Mouse (Mus musculus) midbrain, postnatal 0 days (tissue): ENCODE measurements at regions not wholly inside any gene's neighbourhood (a gene's known extent, or its start where the extent isn't known, plus 50 kb on each side); places are given as distances from the start of the nearest gene placed in this dataset.

Source experiments
- ATAC-seq: fragments of 200-750 bp; cut with Nextera tagmentation; 2 replicates; pipeline ENCODE4 v1.8.0; 2017; ENCODE audit warnings: moderate number of reproducible peaks, mild to moderate bottlenecking, moderate TSS enrichment, moderate library complexity; ENCODE audit not compliant: low FRiP score
- DNase-seq: peaks from one replicate; pipeline ENCODE4 v3.0.0-alpha.2; 2015; ENCODE audit warnings: low spot score
- H3K27ac ChIP-seq: fragments of 300-500 bp; sonication (generic); 2 replicates; pipeline ENCODE4 v1.5.1; 2014; ENCODE audit warnings: low read depth, mild to moderate bottlenecking, low read length, mixed read lengths
- H3K27me3 ChIP-seq: fragments of 300-500 bp; sonication (generic); 2 replicates; pipeline ENCODE4 v1.6.1; 2014; ENCODE audit warnings: low read length, control low read depth, mixed read lengths; ENCODE audit not compliant: insufficient read depth
- H3K36me3 ChIP-seq: fragments of 300-500 bp; sonication (generic); 2 replicates; pipeline ENCODE4 v1.6.1; 2014; ENCODE audit warnings: low read length, control low read depth, mixed read lengths; ENCODE audit not compliant: insufficient read depth
- H3K4me1 ChIP-seq: fragments of 300-500 bp; sonication (generic); 2 replicates; pipeline ENCODE4 v1.6.1; 2014; ENCODE audit warnings: mild to moderate bottlenecking, control low read depth, antibody characterized with exemption, low read length, mixed read lengths; ENCODE audit not compliant: insufficient read depth
- H3K4me2 ChIP-seq: fragments of 300-500 bp; sonication (generic); 2 replicates; pipeline ENCODE4 v1.6.1; 2014; ENCODE audit warnings: low read depth, mild to moderate bottlenecking, low read length, mixed read lengths; ENCODE audit not compliant: poor library complexity, severe bottlenecking
- H3K4me3 ChIP-seq: fragments of 300-500 bp; sonication (generic); 2 replicates; pipeline ENCODE4 v1.5.1; 2014; ENCODE audit warnings: low read depth, mild to moderate bottlenecking, low read length, moderate library complexity
- H3K9ac ChIP-seq: fragments of 300-500 bp; sonication (generic); replicated peaks from 2 replicates; pipeline ENCODE4 v1.6.1; 2014; ENCODE audit warnings: mild to moderate bottlenecking, low read length, moderate library complexity, mixed read lengths; ENCODE audit not compliant: poor library complexity, severe bottlenecking
- H3K9me3 ChIP-seq: fragments of 300-500 bp; sonication (generic); 2 replicates; pipeline ENCODE4 v1.6.1; 2016; ENCODE audit warnings: low read length, control low read depth
- CTCF ChIP-seq: IDR thresholded peaks from 2 replicates; pipeline ENCODE4 v1.5.1; 2016; ENCODE audit warnings: antibody characterized with exemption, mild to moderate bottlenecking
- WGBS: fragments of 180-500 bp; shearing (Covaris S2); extraction: QIAGEN DNeasy Blood & Tissue Kit; methylation state at CpG from one replicate; pipeline ENCODE4 v1.1.7; 2014; 5-methylcytosine and 5-hydroxymethylcytosine counted together

DNA sequence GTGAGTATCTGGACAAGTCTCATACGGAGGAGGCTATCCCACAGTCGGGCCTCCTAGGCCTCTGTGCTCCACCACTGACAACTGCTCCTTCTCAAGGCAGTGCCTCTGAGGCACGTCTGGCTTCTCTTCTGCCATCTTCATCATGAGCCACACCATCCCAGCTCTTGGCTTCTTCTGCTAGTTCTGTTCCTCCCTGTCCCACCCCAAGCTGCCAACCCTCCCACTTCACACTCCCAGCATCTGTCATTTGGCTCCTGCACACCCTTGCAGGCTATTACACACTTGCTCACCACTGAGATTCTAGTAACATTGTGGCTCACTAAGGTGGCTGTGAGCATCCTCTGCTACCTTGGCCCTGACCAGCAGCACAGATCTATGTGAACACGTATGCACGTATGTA lies 221.1 kb upstream of the Slc16a7 start:
- 92% methylated on average over 5 of the region's 5 CpGs for WGBS

DNA sequence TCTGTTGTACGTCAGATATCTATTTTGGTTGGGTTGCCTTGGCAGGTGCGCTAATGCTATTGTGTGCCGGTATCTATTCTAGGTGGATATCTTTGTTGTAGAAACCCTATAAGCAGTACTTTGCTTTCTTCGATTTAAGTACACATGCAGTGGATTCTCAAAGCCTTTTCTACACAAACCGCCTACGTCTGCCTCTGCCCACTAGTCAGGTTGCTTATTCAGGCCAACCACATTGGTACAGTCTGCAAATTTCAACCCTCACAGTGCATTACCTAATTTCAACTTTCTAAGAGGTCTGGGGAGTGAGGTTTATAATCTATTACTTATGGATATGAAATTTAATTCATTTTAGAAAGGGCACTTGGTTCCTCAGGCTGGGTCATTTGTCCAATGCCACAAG lies 223.5 kb upstream of the Slc16a7 start:
- no peak overlapping the region for H3K4me2 ChIP-seq
- WGBS = 98% methylated on average over 6 of the region's 6 CpGs
- H3K27me3 ChIP-seq = no peaks in the 10 kb centered on the region
- no peaks in the 10 kb centered on the region for H3K4me1 ChIP-seq
- H3K4me3 ChIP-seq = no peak overlapping the region
- no peaks in the 10 kb centered on the region for H3K9me3 ChIP-seq
- no peaks in the 10 kb centered on the region for H3K36me3 ChIP-seq
- no peak for ATAC-seq
- TF ChIP-seq CTCF = no peak
- H3K9ac ChIP-seq = no peak overlapping the region
- no peak for DNase-seq
- H3K27ac ChIP-seq = no peak overlapping the region

More for the DNA sequence above, 221.1 kb upstream of the Slc16a7 start:
- H3K4me2 ChIP-seq = no peak overlapping the region
- DNase-seq (no peak), ATAC-seq (no peak)
- no peak overlapping the region for H3K9ac ChIP-seq
- no peak overlapping the region for H3K4me3 ChIP-seq
- TF ChIP-seq CTCF = no peak
- no peaks in the 10 kb centered on the region for H3K27me3 ChIP-seq
- H3K9me3 ChIP-seq = no peaks in the 10 kb centered on the region
- H3K36me3 ChIP-seq = no peaks in the 10 kb centered on the region
- H3K27ac ChIP-seq = no peak overlapping the region
- no peaks in the 10 kb centered on the region for H3K4me1 ChIP-seq

DNA sequence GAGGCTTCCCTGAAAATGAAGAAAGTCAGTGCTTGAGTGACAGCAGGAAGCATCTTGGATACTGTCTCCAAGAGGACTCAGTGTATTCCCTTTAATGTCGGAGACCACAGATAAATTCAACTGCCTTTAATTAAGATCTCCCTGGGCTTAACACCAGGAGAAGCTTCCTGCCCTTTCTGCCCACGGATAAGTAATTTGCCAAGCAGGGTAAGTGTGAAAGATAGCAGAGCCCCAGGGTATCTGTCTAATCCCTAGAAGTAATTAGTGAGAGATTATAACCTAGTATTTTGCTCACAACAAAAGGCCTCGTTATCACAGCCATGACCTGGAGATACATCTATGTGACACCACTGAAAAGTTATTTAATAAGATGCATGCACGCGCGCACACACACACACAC lies 232.1 kb upstream of the Slc16a7 start:
- H3K36me3 ChIP-seq = no peaks in the 10 kb centered on the region
- 35% methylated on average over 6 of the region's 6 CpGs for WGBS
- H3K9me3 ChIP-seq = no peaks in the 10 kb centered on the region
- DNase-seq (peak; percentile 29), ATAC-seq (no peak)
- no peaks in the 10 kb centered on the region for H3K4me1 ChIP-seq
- no peaks in the 10 kb centered on the region for H3K27me3 ChIP-seq
- TF ChIP-seq CTCF = no peak
- H3K27ac ChIP-seq = no peak overlapping the region
- no peak overlapping the region for H3K9ac ChIP-seq
- no peak overlapping the region for H3K4me2 ChIP-seq
- H3K4me3 ChIP-seq = no peak overlapping the region

DNA sequence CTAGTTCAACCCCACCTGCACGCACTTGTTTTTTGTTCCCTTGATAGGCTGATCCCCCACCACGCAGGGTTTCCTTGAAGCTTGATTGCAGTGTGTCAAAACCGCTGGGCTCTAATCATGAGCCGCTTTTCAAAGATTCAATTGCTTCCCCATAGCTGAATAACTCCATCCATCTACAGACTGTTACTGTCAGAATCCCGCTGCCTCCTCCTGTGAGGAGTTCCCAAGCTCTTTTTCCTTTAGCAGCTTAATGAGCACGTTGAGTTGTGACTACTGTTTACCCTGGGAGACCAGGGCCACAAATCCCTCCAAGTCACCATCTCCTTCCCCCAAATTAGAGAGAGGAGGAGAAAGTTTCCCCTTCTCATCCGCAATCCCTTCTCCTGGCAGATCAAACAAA lies 234.6 kb upstream of the Slc16a7 start:
- WGBS = 12% methylated on average over 7 of the region's 7 CpGs
- H3K4me1 ChIP-seq = no peaks in the 10 kb centered on the region
- DNase-seq (peak; percentile 47), ATAC-seq (no peak)
- H3K4me3 ChIP-seq = no peak overlapping the region
- H3K9ac ChIP-seq = no peak overlapping the region
- H3K27ac ChIP-seq = no peak overlapping the region
- no peaks in the 10 kb centered on the region for H3K27me3 ChIP-seq
- no peaks in the 10 kb centered on the region for H3K36me3 ChIP-seq
- no peak overlapping the region for H3K4me2 ChIP-seq
- no peaks in the 10 kb centered on the region for H3K9me3 ChIP-seq
- TF ChIP-seq CTCF = no peak

DNA sequence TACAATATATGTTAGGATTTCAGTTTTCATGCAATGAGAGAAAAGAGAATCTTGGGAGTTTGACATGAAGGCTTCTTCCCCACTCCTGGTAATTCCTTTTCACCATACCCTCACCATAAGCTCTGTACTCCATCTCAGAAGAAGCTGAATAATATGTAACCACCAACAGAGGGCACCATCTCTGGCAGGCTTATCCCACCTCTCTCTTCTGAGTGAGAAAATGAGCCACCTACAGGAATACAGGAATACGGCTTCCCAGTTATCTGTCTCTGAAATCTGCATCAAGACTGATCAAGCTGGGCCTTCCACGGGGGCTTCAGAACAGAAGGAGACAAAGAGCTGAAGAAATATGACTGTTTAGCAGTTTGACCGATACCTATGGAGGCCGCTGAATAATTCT lies 278.6 kb upstream of the Slc16a7 start:
- 92% methylated on average over 4 of the region's 4 CpGs for WGBS
- no peaks in the 10 kb centered on the region for H3K4me1 ChIP-seq
- DNase-seq = no peak
- no peaks in the 10 kb centered on the region for H3K9me3 ChIP-seq
- TF ChIP-seq CTCF = peak; percentile 47
- no peak overlapping the region for H3K9ac ChIP-seq
- H3K4me3 ChIP-seq = no peak overlapping the region
- no peak for ATAC-seq
- H3K36me3 ChIP-seq = no peaks in the 10 kb centered on the region
- no peak overlapping the region for H3K4me2 ChIP-seq
- no peaks in the 10 kb centered on the region for H3K27me3 ChIP-seq
- no peak overlapping the region for H3K27ac ChIP-seq

DNA sequence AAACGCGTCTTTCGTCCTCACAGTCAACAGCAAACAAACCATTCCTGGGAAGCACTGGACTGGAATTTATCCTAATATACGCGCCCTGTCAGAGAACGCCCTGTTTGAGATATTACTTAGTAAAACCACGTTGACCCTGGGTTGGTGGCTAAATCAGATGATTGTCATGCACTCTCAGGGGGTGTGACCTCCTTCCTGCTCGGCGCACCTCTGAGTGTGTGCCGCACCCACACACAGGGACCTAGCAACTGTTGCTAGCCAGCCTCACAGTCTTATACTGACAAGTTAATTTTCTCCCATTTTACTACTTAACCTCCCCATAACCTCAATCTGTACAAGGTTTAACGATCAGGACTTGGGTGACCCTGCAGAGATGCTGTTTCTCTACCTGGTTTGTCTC lies 284.4 kb upstream of the Slc16a7 start:
- WGBS = 67% methylated on average over 11 of the region's 11 CpGs
- no peak overlapping the region for H3K4me3 ChIP-seq
- no peak for ATAC-seq
- no peaks in the 10 kb centered on the region for H3K4me1 ChIP-seq
- H3K4me2 ChIP-seq = no peak overlapping the region
- H3K9ac ChIP-seq = no peak overlapping the region
- no peak for TF ChIP-seq CTCF
- no peak overlapping the region for H3K27ac ChIP-seq
- no peaks in the 10 kb centered on the region for H3K9me3 ChIP-seq
- DNase-seq = no peak
- H3K36me3 ChIP-seq = no peaks in the 10 kb centered on the region
- H3K27me3 ChIP-seq = no peaks in the 10 kb centered on the region

DNA sequence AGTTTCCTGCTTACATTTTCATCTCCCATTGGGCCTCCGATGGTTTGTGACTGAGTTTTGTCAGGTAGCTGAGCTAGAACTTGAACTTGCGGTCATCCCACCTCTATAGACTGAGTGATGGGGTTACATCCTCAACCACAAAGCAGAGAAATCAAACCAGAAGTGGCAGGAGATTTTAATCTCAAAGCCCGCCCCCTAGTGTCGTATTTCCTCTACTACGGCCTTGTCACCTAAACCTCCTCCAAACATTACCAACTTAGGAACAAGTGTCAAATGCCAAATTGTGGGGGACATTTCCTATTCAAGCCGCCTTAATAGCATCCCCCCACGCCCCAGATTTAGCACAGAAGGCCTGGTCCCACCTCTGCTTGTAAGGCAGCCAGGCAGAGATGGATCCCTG lies 286.3 kb upstream of the Lrig3 start:
- no peak overlapping the region for H3K27ac ChIP-seq
- H3K4me3 ChIP-seq = no peak overlapping the region
- no peaks in the 10 kb centered on the region for H3K9me3 ChIP-seq
- ATAC-seq (no peak), DNase-seq (no peak)
- no peaks in the 10 kb centered on the region for H3K36me3 ChIP-seq
- H3K4me1 ChIP-seq = no peaks in the 10 kb centered on the region
- TF ChIP-seq CTCF = peak; percentile 29; the same call in 1 of the 2 replicates
- no peak overlapping the region for H3K9ac ChIP-seq
- H3K4me2 ChIP-seq = no peak overlapping the region
- WGBS = 86% methylated on average over 7 of the region's 7 CpGs
- H3K27me3 ChIP-seq = no peaks in the 10 kb centered on the region
